9 mouse cellular contexts compared by ENCODE assay signal in the genomic region with DNA sequence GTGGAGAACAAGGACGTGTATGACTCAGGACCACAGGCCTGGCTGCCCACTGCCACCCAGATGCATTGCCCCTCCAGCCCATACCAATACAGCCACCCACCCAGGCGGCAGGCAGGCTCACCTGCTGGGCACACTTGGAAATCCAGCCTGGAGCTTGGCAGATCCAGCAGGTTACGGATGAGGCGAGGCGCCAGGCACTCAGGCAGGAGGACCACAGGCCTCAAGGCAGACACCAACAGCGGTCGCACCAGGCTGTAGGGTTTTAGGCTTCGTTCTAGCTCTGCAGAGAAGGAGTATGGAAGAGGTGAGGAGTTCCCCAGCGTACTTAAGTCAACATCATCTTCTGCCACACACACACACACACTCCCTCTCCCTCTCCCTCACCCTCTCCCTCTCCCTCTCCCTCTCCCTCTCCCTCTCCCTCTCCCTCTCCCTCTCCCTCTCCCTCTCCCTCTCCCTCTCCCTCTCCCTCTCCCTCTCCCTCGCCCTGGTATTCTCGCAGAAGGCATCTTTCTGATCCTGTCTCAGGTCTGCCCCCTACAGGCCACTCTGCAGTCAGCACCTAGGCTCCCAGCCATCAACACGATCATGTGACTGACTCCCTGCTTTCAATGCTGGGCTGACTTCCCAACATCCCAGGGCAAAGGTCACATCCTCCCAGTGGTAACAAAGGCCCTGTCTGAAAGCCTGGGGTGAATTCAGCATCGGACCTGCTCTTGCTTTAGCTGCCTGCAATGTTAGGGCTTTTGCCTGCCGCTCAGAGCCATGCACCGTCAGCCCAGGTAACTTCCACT. TPM values are rescaled to one million over a fixed set of nuclear protein-coding genes. Genes with fewer than 3 reads are reported as not detected.
DNase-seq lines count a peak whose midpoint lies in the region; ATAC-seq and TF ChIP-seq lines count a peak whose summit lies in the region.
"Had no signal": no experiment of that assay in that cellular context is flagged by ENCODE, and none has a peak within 500 bp of the region (broad histone marks: within the 10 kb centered on the region; RNA-seq: fewer than 3 reads in every experiment).

No protein-coding gene starts in this region.

- TF ChIP-seq EP300 in liver, embryonic 14.5 days (IDR thresholded peaks at IDR 0.05; ENCODE audit: low read depth), result no peak

- peak; percentile 67 to 69 for DNase-seq in CD8-positive naive resting alpha-beta T cell, adult 2 months (ENCODE audit: low read depth in 2 of 2, low spot score in 2 of 2)
- peak; percentile 88 for DNase-seq in brain, embryonic 14.5 days (ENCODE audit: low read depth)
- DNase-seq in fibroblast of lung, adult 2 months (ENCODE audit: low read depth), result peak; percentile 62
- DNase-seq in kidney, postnatal 36 days, result peak; percentile 96 to 97
- DNase-seq in liver, embryonic 14.5 days (ENCODE audit: low read depth in 3 of 3, low spot score in 3 of 3), result peak; percentile 43 to 53 (median 44)
- DNase-seq in testis, postnatal 14 days (ENCODE audit: low spot score), result peak; percentile 64

- H3K9me3 ChIP-seq in heart, embryonic 16.5 days (replicated peaks; ENCODE audit: control insufficient read depth, low read length), result no peaks in the 10 kb centered on the region
- no peaks in the 10 kb centered on the region for H3K9me3 ChIP-seq in liver, embryonic 14.5 days (ENCODE audit: control insufficient read depth, low read length)

- H3K4me2 ChIP-seq in heart, embryonic 16.5 days (ENCODE audit: low read depth, low read length), result no peak overlapping the region
- H3K4me2 ChIP-seq in liver, embryonic 14.5 days (ENCODE audit: low read depth), result no peak overlapping the region

- TF ChIP-seq POLR2A in brain, embryonic 14.5 days (IDR thresholded peaks at IDR 0.05; ENCODE audit: borderline replicate concordance, extremely low read depth, insufficient read depth, insufficient read length, poor library complexity, severe bottlenecking), result no peak

- no peak overlapping the region for H3K9ac ChIP-seq in heart, embryonic 16.5 days (ENCODE audit: low read length)
- no peak overlapping the region for H3K9ac ChIP-seq in liver, embryonic 14.5 days (replicated peaks)

- no peak; the same call in 1 of the 2 replicates for ATAC-seq in heart, embryonic 16.5 days (replicated peaks; ENCODE audit: extremely low read depth, insufficient read depth, low FRiP score)
- 0 out of 2 replicates have a peak, but pooled peaks have one; percentile 12 for ATAC-seq in liver, embryonic 14.5 days (ENCODE audit: insufficient read depth)
- peak; percentile 43; the same call in 1 of the 2 replicates for ATAC-seq in neutrophil, adult 5-6 weeks (ENCODE audit: extremely low read depth, insufficient number of reproducible peaks, low FRiP score, poor library complexity, severe bottlenecking)

- H3K4me3 ChIP-seq in heart, embryonic 16.5 days (ENCODE audit: low read length), result no peak overlapping the region
- H3K4me3 ChIP-seq in liver, embryonic 14.5 days (ENCODE audit: insufficient read depth in 1 of 2, low read depth in 2 of 2, low read length in 2 of 2), result no peak overlapping the region

- no peaks in the 10 kb centered on the region for H3K27me3 ChIP-seq in heart, embryonic 16.5 days (ENCODE audit: control insufficient read depth, insufficient read depth, low read length)
- H3K27me3 ChIP-seq in liver, embryonic 14.5 days (ENCODE audit: control insufficient read depth, insufficient read depth, low read length), result no peaks in the 10 kb centered on the region

- peak overlapping the region; percentile 42; the same call in 1 of the 2 replicates for H3K27ac ChIP-seq in heart, embryonic 16.5 days (ENCODE audit: low read length)
- H3K27ac ChIP-seq in liver, embryonic 14.5 days, result no peak overlapping the region

- TF ChIP-seq CTCF in brain, embryonic 14.5 days (IDR thresholded peaks at IDR 0.05; ENCODE audit: borderline replicate concordance, extremely low read depth, insufficient read depth, insufficient read length), result peak; percentile 83
- TF ChIP-seq CTCF in liver, embryonic 14.5 days (IDR thresholded peaks at IDR 0.05; ENCODE audit: low read depth), result peak; percentile 90

- peaks cover 20% of the 10 kb centered on the region for H3K36me3 ChIP-seq in heart, embryonic 16.5 days (ENCODE audit: control insufficient read depth, insufficient read depth)
- no peaks in the 10 kb centered on the region for H3K36me3 ChIP-seq in liver, embryonic 14.5 days (replicated peaks; ENCODE audit: control insufficient read depth, insufficient read depth, low read depth)

- H3K4me1 ChIP-seq in heart, embryonic 16.5 days (ENCODE audit: control insufficient read depth, insufficient read depth, low read length), result peaks cover 3% of the 10 kb centered on the region; the same call in 1 of the 2 replicates
- peaks cover 0 to 6% of the 10 kb centered on the region in 2 experiments; a peak in 2 of 4 replicates for H3K4me1 ChIP-seq in liver, embryonic 14.5 days (replicated peaks; ENCODE audit: control insufficient read depth in 2 of 2, insufficient read depth in 2 of 2, low read length in 1 of 2)

- WGBS in heart, embryonic 16.5 days, result 63% methylated on average over 14 of the region's 15 CpGs
- 56% methylated on average over 14 of the region's 15 CpGs for WGBS in liver, embryonic 14.5 days (ENCODE audit: insufficient replicate concordance)

RNA-seq across cellular contexts. Expression of a gene that starts 5.0 kb away (rescaled TPM):
- polyA plus RNA-seq in brain, embryonic 14.5 days (2012; rRNA removed), result 37.6 and 72.6 TPM in 2 replicates
- 19.6 and 19.8 TPM in 2 replicates for polyA plus RNA-seq in heart, embryonic 16.5 days (2015; fragmentation: Nextera tagmentation; extraction: Ambion mirVana)
- polyA plus RNA-seq in liver, embryonic 14.5 days (2012; rRNA removed), result 3.4 and 3.7 TPM in 2 replicates
- 2.9 and 3.6 TPM in 2 replicates for polyA plus RNA-seq in liver, embryonic 14.5 days (2014; fragmentation: Nextera tagmentation; extraction: Ambion mirVana)
- 36.5 and 38.8 TPM in 2 replicates for total RNA-seq in neutrophil, adult 5-6 weeks (2017)

RNA-seq across cellular contexts. Expression of a gene that starts 24.6 kb away (rescaled TPM):
- polyA plus RNA-seq in brain, embryonic 14.5 days (2012; rRNA removed), result 5.1 and 5.5 TPM in 2 replicates
- 6.3 and 7.4 TPM in 2 replicates for polyA plus RNA-seq in heart, embryonic 16.5 days (2015; fragmentation: Nextera tagmentation; extraction: Ambion mirVana)
- polyA plus RNA-seq in liver, embryonic 14.5 days (2012; rRNA removed), result 2.2 and 2.5 TPM in 2 replicates
- polyA plus RNA-seq in liver, embryonic 14.5 days (2014; fragmentation: Nextera tagmentation; extraction: Ambion mirVana), result 1.1 and 1.3 TPM in 2 replicates
- total RNA-seq in neutrophil, adult 5-6 weeks (2017), result 5.0 and 7.2 TPM in 2 replicates

RNA-seq across cellular contexts. Expression of a gene that starts 59.7 kb away (rescaled TPM):
- 13.2 and 22.5 TPM in 2 replicates for polyA plus RNA-seq in brain, embryonic 14.5 days (2012; rRNA removed)
- 0.16 and 0.55 TPM in 2 replicates for polyA plus RNA-seq in heart, embryonic 16.5 days (2015; fragmentation: Nextera tagmentation; extraction: Ambion mirVana)
- polyA plus RNA-seq in liver, embryonic 14.5 days (2012; rRNA removed), result not detected in 2 replicates
- 0.04 TPM in 1 of 2 replicates, not detected in the other for polyA plus RNA-seq in liver, embryonic 14.5 days (2014; fragmentation: Nextera tagmentation; extraction: Ambion mirVana)
- total RNA-seq in neutrophil, adult 5-6 weeks (2017), result not detected in 2 replicates
- polyA plus RNA-seq: heart, embryonic 14.5 days had no signal

Comparison
In these comparisons a context has a peak if more than half of its experiments do, and no peak if none do; other contexts are left out.
1. DNase-seq: peak in every context shown above with its lines; median percentile 96 in kidney, postnatal 36 days; 88 in brain, embryonic 14.5 days; 68 in CD8-positive naive resting alpha-beta T cell, adult 2 months; 64 in testis, postnatal 14 days; 62 in fibroblast of lung, adult 2 months; 44 in liver, embryonic 14.5 days.